Mouse (Mus musculus) gastrocnemius, adult 18-20 months (tissue): ENCODE measurements around the gene Dynlrb1. TPM values are rescaled to one million over a fixed set of nuclear protein-coding genes. Genes with fewer than 3 reads are reported as not detected.
A peak's percentile ranks its signal among the peaks of the same experiment; 100 is the strongest.

Experiments used
- DNase-seq: peaks from one replicate; pipeline ENCODE4 v3.0.0; 2021; ENCODE audit warnings: low spot score
- long read RNA-seq, 2 experiments: library from polyadenylated mRNA; stranded (forward); transcript quantifications; one replicate each; pipeline ENCODE4 v2.0.0; 2021
- total RNA-seq, 2 experiments: library from RNA; stranded (reverse); gene quantifications; 2 replicates each; pipeline ENCODE4 v1.2.3; 2021

The Dynlrb1 gene
- 100 to 1,000 TPM; 112 to 120 TPM for total RNA-seq
- long read RNA-seq, experiment 1, transcript Dynlrb1-202 (4 exons, 684 nt): major isoform, 61 of 85 reads
- long read RNA-seq, experiment 1, partial matches to known transcripts: 3 of 85 reads
- long read RNA-seq, experiment 1, other reads (novel, unspliced or antisense): 14 of 85 reads
- long read RNA-seq, experiment 2, transcript Dynlrb1-202 (4 exons, 684 nt): major isoform, 50 of 63 reads
- long read RNA-seq, experiment 2, partial matches to known transcripts: 4 of 63 reads
- long read RNA-seq, experiment 2, other reads (novel, unspliced or antisense): 7 of 63 reads

DNA sequence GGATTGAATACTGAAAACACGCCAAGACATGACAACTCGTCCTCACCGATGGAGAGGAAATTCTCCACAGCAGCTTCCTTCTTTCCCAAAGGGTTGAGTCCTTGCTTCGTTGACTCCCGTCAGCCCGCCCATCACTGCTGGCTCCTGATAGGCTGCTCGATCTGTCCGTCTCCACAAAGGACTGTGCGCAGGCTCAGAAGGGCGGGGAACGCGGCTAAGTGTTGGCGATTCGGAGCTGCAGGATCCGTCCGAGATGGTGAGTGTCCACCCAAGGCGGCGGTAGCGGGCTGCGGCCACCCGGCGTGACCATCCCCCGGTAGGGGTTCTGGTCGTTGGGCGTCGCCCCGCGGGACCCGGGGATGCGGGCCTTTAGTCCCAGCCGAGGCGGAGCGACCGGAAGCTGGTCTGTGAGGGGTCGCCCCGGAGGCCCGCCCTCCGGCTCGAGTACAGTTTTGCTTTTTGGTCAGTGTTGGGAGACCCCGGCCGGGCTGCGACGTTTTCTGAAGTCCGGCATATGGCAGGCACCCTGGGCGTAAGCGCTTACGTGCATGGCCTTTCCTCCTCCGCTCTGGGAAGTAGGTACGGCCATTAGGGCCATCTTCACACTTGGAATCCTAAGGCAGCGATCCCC is at the start of gene Dynlrb1:
TSS of gene Dynlrb1 (plus strand) at position 172 of the 631 bp plus-strand sequence.
- DNase-seq: peak; percentile 99

DNA sequence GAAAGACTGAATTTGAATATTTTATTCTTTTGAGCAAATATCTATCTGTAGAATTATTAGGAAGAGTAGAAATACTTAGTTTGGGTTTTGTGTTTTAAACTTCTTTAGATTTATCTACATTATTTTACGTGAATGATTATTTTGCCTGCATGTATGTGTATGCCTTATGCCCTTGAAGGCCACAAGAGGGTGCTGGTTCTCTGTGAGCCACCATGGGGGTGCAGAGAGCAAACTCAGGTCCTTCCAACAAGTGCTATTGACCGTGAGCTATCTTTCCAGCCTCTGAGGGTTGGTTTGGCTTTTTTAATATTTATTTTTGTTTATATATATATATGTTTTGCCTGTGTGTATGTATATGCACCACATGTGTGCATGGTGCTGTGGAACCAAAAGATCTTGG is 28.9 kb upstream of the Dynlrb1 start:
- peak; percentile 23 for DNase-seq

DNA sequence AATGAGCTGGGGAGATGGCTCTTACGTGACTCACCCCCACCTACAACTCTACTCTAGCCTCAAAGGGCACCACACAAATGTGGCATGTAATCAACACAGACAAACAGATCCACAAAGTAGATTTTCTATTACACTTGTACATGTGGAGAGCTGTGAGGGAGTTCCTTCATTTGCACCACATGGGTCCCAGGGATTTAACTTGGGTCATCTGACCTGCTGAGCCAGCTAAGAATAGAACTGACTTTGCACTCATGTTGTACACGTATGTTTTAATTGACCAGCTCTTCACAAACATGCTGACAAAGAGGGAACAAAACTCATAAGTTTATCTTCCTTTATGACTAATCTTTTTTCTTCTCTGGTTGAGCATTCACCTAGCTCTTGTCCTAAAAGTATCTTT is 13.2 kb upstream of the Dynlrb1 start:
- DNase-seq: no peak

DNA sequence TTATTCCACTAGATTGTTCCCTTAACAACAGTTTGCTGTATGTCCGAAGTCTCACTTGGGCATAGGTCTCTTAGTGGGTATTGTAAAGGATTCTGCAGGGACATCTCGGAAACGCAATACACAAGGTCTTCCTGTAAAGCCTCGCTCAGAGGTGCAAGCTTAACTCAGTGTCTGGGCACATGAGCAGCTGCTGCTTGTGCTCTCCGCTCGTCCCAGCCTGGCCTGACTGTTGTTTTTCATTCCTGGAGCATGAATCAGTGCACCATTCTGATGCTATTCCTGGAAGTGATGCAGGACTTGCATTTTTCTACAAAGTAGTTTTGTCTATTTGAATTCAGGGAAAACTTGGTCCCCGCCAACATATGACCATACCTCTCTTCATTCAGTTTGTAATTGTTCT is 11.6 kb upstream of the Dynlrb1 start:
- peak; percentile 35 for DNase-seq

DNA sequence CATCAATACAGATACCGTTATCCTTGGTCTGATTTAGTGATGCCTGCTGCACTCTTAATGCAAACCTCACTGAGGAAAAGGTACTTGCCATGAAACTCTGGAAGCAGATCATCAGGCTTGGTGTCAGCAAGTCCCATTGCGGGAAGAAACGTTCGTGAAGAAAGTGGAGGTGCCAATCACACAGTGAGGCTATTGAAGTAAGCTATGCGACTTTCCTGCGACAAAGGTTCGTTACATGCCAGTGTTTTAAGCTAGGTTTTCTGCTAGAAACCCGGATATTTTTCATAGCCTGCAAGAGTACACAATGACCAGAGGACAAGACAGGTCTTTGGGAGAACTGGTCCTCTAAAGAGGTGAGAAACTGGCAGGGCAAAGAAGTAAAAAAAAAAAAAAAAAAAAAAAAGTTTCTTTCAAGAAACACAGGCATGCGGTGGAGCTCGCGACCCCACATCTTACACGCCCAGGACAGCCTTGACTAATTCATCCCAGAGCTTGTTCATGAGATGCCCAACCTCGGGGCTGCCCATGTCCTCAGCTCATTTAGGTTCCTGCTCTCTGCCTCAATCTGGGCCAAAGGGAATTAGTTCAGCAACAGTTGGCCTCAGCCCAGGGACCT is 479 bp upstream of the Dynlrb1 start:
- no peak for DNase-seq

DNA sequence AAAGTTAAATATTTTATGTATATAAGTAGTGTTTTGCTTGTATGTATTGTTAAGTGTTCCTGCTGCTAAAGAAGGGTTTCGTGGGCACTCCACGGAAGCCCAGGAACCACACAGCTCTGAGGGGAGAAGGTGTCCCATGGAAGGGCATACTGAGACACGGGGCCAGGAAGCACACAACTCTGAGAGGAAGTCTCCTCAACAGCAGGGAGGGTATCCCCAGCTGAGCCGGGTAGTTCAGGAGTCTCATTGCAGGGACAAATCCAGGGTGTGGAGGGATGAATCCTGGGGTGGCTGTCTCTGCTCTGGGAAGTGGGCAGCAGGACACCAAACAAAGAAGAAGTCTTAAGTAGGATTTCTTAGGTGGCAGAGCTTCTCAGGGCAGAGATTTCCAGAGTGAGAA is 943 bp downstream of the Dynlrb1 start:
- no peak for DNase-seq

DNA sequence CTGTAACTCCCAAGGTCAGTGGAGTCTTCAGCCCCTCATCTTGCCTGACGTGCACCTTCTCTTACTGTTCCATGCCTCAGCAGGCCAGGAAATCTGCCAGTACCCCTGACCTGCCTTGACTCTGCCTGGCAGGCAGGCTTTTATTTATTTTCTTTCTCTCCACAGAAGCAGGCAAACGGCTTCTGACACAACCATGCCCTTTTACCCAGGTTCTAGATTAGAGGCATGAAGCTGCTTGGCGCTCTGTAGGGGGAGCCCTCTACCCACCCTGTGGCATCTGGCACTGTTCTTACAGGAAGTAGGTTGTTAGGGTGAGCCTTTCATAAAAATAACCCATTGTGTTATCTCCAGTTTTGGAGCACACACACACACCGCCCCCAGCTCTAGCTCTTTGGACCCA is 4.6 kb downstream of the Dynlrb1 start:
- DNase-seq: peak; percentile 24

DNA sequence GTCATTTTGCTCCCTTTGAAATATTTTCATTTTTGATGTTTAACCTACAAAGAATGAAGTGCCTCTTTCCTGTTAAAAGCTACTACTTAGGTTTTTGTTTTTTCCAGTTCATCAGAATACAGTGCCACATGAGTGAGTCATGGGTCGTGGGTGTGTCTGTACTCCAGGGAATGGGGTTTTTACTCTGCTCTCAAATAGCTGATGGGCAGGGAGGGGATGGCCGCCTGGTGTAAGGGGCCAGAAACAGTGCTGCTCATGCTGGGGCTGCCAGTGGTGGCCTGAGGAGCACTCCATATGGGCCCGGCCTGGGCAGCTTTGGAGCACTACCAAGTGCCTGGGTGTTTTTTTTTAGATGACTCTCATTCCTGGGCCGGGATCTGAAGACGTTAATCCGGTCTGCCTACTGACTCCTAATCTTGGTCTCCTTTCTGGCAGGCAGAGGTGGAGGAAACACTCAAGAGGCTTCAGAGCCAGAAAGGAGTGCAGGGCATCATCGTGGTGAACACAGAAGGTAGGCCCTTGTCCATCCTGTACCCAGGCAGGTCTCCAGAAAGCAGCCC is 6.0 kb downstream of the Dynlrb1 start:
- DNase-seq: peak; percentile 70

DNA sequence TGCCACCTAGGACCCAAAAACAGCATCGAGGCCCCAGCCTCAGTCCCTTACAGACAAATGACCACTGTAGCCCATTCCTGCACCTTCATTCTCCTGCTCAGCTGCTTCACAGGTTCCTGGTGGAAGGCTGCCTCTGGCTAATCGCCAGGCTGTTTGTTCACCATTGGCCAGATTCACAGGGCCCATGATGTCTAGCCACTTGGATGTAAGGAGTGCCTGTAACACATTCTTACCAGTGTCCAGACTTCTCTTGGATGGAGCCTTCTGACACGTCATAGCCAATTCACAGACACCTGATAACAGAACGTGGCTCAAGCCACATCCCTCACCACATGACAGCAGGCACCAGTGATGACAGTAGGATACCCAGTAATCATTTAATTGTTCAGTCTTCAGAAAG is 9.9 kb downstream of the Dynlrb1 start:
- DNase-seq: no peak

DNA sequence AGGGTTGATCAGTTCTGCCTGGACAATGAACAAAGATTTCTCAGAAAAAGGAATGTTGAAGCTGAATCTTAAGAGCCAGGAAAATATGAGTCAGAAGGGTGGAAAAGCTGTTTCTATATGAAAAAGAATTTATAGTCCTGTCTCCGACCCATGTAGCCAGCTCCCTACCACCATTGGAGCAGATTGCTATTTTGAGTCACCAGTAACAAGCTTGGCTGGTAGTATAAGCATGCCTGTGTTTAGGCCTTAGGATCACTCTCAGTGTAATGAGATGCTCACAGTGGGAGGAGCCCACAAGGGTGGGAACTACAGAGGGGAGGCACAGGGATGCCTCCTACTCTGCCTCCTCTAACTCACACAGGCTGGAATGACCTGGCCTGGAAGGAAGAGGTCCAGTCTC is 11.9 kb downstream of the Dynlrb1 start:
- no peak for DNase-seq

DNA sequence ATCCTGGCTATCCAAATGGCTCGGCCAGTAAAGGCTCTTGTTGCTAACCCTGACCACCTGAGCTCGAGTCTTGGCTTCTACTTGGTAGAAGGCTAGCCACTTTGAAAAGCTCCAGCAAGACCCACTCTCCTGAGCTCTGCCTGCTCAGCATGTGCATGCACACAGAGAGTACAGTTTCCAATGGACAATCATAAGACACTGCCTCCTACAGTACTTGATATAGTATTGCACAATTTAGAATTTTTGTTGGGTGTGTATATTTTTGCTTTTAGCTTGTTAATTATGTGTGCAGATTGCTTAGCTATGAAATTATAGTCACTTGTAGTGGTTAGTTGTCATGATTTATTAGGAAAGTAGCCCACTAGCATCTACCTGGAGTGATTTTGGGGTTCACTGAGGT is 12.4 kb downstream of the Dynlrb1 start:
- DNase-seq: no peak

DNA sequence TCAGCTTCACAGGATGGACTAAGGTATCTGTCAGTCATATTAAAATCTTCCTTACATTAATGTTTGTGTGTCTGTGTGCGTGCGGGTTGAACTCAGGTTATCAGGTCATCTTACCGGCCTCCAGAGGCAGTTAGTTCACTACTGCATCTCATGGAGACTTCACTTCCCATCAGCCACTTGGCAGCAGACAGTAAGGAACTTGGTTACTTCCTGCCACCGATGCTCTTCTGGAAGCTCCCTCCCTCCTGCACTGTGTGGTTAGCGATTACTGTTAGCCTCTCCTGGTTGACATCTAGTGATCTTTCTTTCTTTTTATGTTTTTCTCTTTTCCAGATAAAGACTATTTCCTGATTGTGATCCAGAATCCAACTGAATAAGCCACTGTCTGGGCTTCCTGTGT is 13.3 kb downstream of the Dynlrb1 start:
- DNase-seq: no peak

DNA sequence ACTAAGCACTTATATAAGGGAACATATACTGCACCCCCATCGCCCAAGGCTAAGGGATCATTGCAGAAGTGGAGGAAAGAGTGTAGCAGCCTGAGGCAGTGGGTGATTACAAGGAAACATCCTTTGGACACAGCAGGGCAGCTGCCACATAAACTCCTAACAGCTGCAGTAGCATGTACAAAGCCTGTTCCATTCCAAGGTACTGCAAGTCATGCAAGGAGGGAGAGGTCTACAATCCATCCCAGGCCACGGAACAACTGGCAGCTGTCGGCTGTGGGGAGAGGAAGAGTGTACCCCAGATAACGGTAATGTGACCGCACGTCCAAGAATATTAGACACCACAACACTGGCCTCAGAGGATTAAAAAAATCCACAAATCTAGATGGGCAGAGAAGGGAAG is 29.2 kb downstream of the Dynlrb1 start:
- no peak for DNase-seq

DNA sequence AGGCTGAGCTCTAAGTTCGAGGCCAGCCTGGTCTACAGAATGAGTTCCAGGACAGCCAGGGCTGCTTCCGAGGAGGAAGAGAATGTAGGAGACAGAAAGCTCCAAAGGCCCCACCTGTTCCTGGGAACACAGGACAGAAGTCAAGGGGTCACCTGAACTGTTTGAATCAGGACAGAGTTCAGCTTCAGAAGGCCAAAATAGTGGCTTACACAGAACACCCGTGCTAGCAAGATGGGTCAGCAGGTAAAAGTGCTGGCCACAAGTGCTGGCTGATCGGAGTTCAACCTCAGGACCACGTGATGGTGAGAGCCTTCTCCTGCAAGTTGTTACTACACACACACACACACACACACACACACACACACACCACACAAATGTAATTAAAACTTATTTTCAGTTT is 30.6 kb downstream of the Dynlrb1 start:
- no peak for DNase-seq

DNA sequence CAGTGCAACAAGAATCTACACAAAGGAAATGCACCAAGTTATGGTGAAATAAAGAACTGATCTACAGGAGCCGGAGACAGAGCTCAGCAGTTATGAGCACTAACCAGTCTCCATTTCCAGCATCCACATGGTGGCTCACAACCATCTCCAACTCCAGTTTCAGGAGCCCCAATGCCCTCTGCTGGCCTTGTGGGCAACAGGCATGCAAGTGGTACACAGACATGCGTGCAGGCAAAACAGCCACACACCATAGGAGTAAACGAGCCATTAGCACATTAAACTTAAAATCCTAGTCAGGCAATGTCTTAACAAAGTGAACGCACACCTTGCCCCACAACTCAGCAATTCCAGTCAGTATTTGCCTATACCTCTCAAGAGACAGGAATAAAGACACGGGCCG is 35.6 kb downstream of the Dynlrb1 start:
- no peak for DNase-seq

DNA sequence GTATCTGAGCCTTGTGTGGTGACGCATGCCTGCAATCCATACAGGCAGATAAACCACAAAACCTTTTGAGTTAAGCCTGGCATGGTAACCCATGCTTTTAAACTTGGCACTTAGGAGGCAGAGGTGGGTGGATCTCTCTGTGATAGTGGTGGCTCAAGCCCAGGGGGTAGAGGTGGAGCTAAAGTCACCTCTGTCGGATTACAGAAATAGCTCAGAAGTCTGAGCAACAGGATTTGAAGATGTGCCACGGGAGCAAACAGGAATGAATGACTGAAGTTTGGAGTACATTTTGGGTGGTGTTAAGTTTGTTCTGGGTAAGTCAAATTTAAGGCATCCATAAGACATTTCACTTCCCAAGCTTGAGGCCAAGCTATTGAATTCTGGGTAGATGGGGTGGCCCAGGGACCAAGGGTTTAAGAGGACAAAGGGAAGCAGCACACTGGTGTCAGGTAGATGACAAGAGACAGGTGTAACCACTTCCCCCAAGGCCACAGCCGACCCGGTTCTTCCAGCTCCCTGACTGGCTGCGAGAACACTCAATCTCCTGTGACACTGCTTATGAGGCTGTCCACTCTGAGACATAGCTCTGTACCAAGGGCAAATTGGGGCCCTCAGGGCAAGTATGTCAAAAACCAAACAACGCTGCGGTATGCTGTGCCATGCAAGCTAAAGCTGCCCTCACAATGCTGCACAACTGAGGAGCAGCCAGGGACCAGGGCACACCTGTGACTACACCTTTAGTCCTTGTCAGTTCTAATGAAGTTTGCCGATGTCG is 36.2 kb downstream of the Dynlrb1 start:
- DNase-seq: no peak

DNA sequence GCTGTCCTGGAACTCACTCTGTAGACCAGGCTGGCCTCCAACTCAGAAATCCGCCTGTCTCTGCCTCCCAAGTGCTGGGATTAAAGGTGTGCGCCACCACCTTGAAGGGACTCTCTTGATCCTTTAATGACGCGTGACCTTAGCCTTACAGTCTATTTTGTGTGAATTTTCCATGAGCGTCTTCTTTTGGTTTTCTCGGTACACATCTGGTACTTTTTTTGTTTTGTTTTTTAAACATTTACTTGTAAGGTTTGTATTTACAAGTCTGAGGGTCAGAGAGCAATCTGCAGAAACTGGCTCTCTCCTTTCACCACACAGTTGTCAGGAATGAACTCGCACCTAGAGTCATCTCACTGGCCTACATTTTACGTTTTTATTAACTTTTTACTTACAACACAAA is 37.3 kb downstream of the Dynlrb1 start:
- no peak for DNase-seq

DNA sequence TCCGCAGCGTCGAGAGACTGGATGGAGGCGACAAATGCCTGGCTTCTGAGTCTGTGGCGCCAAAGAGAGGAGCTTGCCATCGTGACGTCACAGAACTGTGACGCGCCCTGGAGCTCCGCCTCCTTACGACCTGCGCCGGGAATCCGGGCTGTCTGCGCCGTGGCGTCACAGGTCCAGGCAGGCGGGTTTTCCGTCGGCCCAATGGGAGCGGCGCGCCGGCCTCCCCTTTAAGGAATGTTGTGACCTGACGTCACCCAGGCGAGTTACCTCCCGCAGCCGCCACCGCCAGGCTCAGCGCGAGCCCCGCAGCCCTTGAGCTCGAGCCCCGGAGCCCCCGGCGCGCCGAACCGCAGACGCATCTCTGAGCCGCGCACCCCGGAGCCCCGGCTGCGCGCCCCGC is 39.9 kb downstream of the Dynlrb1 start, which contains the start of gene Map1lc3a:
TSS of gene Map1lc3a (plus strand) at position 103 of the 400 bp plus-strand sequence.
- DNase-seq: peak; percentile 96

DNA sequence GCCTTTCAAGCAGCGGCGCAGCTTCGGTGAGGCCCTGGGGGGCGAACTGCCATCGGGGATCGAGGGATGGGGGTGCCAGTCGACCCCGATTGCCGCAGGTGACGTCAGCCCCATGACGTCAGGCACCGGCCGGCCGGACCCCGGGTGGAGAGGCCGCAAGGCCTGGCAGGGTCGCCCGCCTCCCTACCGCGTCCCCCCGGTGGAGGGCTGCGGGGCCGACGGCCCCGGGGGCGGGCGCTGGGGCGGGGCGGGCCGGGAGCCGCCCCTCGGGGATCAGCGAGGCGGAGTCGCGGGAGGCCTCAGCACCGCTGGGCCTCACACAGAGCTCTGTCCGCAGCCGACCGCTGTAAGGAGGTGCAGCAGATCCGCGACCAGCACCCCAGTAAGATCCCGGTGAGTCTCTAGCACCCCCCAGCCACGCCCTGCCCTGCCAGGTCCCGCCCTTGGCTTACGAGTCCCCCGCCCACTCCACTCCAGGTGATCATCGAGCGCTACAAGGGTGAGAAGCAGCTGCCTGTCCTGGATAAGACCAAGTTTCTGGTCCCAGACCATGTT is 40.4 kb downstream of the Dynlrb1 start:
- DNase-seq: peak; percentile 54

DNA sequence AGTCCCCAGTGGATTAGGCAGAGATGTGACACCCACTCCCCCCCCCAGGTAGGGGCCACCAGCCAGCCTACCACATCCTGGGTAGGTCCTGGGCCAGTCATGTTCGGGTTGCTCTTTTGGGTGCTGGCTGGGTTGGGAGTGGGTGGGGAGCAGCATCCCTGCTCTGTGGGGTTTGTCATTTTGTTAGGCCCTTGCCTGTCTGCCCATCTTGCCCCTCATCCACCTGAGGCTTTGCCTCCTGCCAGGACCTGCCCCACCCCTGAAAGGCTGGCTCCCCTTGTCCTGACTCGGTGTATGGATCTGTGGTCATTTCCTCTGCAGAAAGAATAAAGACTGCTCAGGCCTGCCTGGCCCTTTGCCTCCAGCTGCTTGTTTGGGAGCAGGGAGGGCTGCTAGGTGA is 41.4 kb downstream of the Dynlrb1 start:
- no peak for DNase-seq

DNA sequence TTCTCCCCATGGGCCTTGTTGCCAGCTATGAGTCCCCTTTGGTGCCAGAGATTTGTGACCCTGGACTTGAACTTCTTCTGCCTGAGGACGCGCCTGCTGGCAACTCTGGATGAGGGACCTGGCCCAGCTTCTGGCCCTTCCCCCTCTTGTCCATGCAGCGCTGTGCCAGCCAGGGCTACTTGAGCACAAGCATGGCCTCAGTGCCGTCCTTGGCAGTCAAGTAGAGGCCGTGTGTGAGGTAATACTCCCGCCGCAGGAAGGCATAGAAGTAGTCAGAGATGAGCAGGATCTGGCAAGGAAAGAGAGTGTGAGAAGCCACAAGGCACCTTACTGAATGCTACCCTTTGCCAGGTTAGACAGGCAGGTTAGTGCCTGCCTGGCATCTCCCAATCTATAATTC is 42.0 kb downstream of the Dynlrb1 start:
- DNase-seq: peak; percentile 89
